13 mouse cellular contexts compared by ENCODE assay signal in genomic region chr9:123503171-123503834, GRCm38 (mm10). TPM values are rescaled to one million over a fixed set of nuclear protein-coding genes. Genes with fewer than 3 reads are reported as not detected.
DNase-seq lines count a peak whose midpoint lies in the region; TF ChIP-seq lines count a peak whose summit lies in the region.
"Had no signal": no experiment of that assay in that cellular context is flagged by ENCODE, and none has a peak within 500 bp of the region (broad histone marks: within the 10 kb centered on the region; RNA-seq: fewer than 3 reads in every experiment).

No protein-coding gene starts in this region.

- H3K4me3 ChIP-seq in embryonic fibroblast, embryonic 13.5 days (ENCODE audit: insufficient read depth, low read length): no peak overlapping the region
- H3K4me3 ChIP-seq: embryonic facial prominence, embryonic 15.5 days; heart, embryonic 12.5 days; kidney, embryonic 15.5 days; liver, embryonic 15.5 days had no signal

- peak overlapping the region; percentile 68 for H3K27ac ChIP-seq in embryonic fibroblast, embryonic 13.5 days (ENCODE audit: insufficient read depth, low read length)
- H3K27ac ChIP-seq: embryonic facial prominence, embryonic 15.5 days; kidney, embryonic 15.5 days; liver, embryonic 15.5 days had no signal

- no peak for TF ChIP-seq POLR2A in embryonic fibroblast, embryonic 13.5 days (IDR thresholded peaks at IDR 0.05; ENCODE audit: low read depth, low read length)

- no peak for TF ChIP-seq CTCF in embryonic fibroblast, embryonic 13.5 days (IDR thresholded peaks at IDR 0.05; ENCODE audit: borderline replicate concordance, insufficient read depth, low read length)

- peak; percentile 44 for DNase-seq in layer of hippocampus, adult 11-12 months (ENCODE audit: low spot score)
- no peak for DNase-seq in layer of hippocampus, adult 9-10 months (ENCODE audit: low spot score)
- peak; percentile 52 for DNase-seq in Muller cell, postnatal 12 days (ENCODE audit: inconsistent ontology term)
- DNase-seq in left cerebral cortex, postnatal 36 days (ENCODE audit: low spot score in 2 of 2): peak; percentile 61 to 73
- DNase-seq in kidney, adult 11 months: no peak
- DNase-seq in embryo, embryonic 10.5 days (ENCODE audit: low spot score): no peak
- DNase-seq: cerebellum, postnatal 10 days; retina, postnatal 1 day had no signal

- peaks cover 4% of the 10 kb centered on the region; the same call in 1 of the 2 replicates for H3K4me1 ChIP-seq in embryonic fibroblast, embryonic 13.5 days (ENCODE audit: control insufficient read depth, insufficient read depth, low read length)
- H3K4me1 ChIP-seq: embryonic facial prominence, embryonic 15.5 days; liver, embryonic 15.5 days had no signal

- intact Hi-C loops in left cerebral cortex, postnatal 36 days (cut with DNase I): loop anchor here (5.0 kb wide), 2 partner anchors 51 to 121 kb away; no protein-coding TSS in a partner anchor

RNA-seq across cellular contexts. Expression of gene Limd1, which starts 24.8 kb away (rescaled TPM):
- polyA plus RNA-seq in embryonic fibroblast, embryonic 13.5 days (2011; ENCODE audit: insufficient read length, low read depth, missing spikeins): 29.1 and 29.7 TPM in 2 replicates
- total RNA-seq in left cerebral cortex, postnatal 36 days (2021): 1 to 10 TPM; 6.2 to 6.8 TPM

RNA-seq across cellular contexts. Expression of gene Sacm1l, which starts 26.3 kb away (rescaled TPM):
- 58.0 and 65.2 TPM in 2 replicates for polyA plus RNA-seq in embryonic fibroblast, embryonic 13.5 days (2011; ENCODE audit: insufficient read length, low read depth, missing spikeins)
- total RNA-seq in left cerebral cortex, postnatal 36 days (2021): 10 to 100 TPM; 52.8 to 60.8 TPM

Comparison
In these comparisons a context has a peak if more than half of its experiments do, and no peak if none do; other contexts are left out.
1. DNase-seq: peak in layer of hippocampus, adult 11-12 months (single experiment), Muller cell, postnatal 12 days (single experiment) and left cerebral cortex, postnatal 36 days (2 of 2); none in layer of hippocampus, adult 9-10 months (single experiment), kidney, adult 11 months (single experiment) and embryo, embryonic 10.5 days (single experiment).